Mouse (Mus musculus) thymus, postnatal 25 days (tissue): ENCODE data around the gene Carns1.

ENCODE experiments used
- DNase-seq: peaks from one replicate; pipeline ENCODE4 v3.0.0; 2022

The Carns1 gene

DNA sequence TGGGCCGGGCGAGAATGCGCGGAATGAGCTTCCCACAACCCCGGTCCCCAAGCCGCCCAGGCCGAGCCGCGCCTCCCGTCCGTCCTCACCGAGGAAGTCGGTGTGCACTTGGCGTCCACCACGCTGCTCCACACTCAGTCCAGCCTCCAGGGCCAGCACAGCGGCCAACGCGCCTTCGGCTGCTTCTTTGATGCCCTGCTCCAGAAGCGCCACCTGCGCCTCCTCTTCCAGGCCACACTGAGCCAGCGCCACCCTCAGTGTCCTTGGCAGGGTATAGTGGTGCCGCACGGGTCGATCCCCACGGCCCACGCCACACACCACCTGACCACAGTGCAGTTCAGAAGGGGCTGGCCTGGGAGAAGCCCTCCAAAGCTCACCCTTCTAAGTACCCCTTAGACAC lies 5.5 kb downstream of the Carns1 start:
- no peak for DNase-seq

- peak; percentile 100 for DNase-seq
Observed at GRCm38 (mm10) chr19:4169378-4169784, 5.9 kb downstream of the Carns1 start.

GRCm38 (mm10) chr19:4166678-4167476 lies 8.4 kb downstream of the Carns1 start:
- DNase-seq: no peak

DNA sequence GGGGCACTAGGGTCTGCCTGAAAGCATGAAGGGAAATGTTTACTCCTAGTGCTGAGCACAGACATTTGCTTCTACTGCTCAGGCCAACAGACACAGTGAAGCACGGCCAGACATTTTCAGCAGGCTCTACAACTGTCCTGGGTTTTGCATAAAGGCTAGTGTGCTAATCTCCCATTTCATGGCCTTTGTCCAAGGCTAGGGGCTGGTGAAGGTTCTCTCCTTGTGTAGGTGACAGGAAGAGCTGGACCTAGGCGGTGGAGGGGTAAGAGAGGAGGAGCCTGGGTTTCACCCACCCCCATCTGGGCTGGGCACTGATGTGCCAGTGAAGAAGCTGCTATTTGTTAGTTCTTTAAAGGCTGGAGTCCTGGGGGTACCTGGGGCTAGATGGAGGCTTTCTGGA lies 10.6 kb downstream of the Carns1 start:
- no peak for DNase-seq

DNA sequence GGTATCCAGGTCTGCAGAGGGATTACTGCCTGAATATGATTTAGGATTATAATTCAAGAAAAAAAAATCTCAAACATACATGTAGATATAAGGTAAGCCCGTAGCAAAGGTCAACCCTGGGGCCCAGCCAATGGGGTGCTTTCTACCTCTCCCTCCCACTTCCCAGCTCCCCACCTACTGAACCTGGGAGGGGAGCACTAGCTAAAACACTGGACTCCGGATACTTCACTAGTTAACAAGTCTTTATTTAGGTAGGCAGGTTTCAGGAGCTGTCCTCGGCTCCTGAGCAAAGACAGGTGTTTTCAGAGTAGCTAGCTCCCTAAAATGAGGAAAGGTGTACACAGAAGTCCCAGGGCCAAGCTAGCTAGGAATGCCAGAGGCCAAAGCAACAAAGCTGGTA lies 11.2 kb downstream of the Carns1 start:
- no peak for DNase-seq

- no peak for DNase-seq
Observed at GRCm38 (mm10) chr19:4163543-4163887, 11.8 kb downstream of the Carns1 start.

DNA sequence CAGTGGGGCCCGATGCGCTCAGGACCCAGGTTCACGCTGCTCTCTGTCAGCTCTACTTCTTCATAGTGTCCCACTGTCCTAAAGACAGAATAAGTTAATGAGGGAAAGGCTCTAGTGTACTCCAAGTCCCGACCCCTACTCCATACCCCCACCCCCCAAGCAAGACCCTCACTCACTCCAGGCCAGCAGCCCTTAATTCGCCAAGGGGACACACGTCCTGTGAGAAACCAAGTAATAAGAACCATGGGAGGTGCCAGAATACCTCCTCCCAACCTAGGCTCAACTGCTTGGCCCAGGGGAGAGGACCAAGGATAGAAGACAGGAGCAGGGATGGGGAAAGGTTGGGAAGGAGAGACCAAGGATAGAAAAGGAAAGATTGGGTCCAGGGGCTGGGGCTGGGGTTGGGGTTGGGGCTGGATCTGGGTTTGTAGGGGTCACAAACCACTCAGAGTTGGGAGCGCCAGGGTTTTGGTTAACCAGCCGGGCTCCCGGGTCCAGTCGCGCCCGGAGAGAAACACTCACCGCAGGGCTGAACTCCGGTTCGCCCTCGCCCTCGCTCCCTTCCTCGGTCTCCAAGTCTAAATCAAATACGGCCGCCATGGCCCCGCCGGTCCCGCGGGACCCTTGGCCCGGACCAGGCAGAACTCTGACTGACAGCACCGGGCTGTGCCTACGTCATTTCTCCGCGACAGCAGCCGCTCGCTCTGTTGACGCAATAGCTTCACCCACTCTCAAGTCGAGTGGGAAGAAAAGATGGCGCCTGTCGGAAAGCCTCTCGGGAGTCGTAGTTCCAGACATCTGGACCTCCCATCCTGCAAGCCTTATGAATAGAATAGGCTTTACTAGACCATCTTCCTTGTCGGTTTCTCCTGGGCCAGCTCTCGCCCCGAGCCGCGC lies 12.4 kb downstream of the Carns1 start, which contains the start of gene Rps6kb2:
Gene Rps6kb2, minus strand, starts transcription at position 709 of the 897 bp plus-strand sequence.
- peak; percentile 92 for DNase-seq

GRCm38 (mm10) chr19:4159049-4159448 lies 16.2 kb downstream of the Carns1 start:
- no peak for DNase-seq

GRCm38 (mm10) chr19:4156771-4157170 lies 18.5 kb downstream of the Carns1 start:
- DNase-seq: no peak

GRCm38 (mm10) chr19:4156073-4156579 lies 19.2 kb downstream of the Carns1 start:
- DNase-seq: peak; percentile 52

DNA sequence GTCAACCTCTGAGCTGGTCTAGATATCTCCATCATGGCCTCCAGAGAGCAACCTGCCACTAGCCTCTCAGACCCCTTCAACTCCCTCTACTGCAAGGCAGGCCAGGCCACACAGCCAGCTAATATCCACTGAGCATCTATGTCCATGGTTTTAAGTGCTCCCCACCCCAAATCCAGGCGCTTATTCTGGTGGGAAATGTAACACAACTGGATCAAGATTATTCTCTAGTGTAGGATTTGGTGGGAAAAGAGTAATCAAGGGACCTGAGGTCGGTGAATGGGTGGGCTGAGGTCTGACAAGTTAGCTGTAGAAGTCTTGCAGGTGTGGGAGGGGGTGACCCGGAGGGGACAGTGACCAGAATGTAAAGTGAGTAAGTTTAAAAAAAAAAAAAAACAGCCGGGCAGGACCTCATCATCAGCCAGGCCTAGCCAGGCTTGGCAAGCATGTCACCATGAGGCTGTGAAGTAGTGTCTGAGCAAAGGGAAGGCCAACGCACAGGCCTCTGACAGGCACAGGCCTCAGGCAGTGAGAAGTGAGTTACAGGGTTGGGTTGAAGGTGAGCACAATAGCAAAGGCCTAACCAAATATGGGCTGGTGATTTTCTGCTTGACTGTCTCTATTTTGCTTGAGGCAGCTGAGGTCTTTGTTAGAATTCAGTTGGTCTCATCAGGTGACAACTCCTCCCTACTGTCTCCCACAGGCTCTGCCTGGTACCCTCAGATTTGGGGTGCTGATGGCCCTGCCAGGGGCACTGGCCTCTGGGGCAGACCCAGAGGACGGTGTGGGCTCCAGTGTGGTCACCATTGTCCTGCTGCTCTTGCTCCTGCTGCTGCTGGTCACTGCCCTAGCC lies 19.8 kb downstream of the Carns1 start:
- peak; percentile 57 for DNase-seq

DNA sequence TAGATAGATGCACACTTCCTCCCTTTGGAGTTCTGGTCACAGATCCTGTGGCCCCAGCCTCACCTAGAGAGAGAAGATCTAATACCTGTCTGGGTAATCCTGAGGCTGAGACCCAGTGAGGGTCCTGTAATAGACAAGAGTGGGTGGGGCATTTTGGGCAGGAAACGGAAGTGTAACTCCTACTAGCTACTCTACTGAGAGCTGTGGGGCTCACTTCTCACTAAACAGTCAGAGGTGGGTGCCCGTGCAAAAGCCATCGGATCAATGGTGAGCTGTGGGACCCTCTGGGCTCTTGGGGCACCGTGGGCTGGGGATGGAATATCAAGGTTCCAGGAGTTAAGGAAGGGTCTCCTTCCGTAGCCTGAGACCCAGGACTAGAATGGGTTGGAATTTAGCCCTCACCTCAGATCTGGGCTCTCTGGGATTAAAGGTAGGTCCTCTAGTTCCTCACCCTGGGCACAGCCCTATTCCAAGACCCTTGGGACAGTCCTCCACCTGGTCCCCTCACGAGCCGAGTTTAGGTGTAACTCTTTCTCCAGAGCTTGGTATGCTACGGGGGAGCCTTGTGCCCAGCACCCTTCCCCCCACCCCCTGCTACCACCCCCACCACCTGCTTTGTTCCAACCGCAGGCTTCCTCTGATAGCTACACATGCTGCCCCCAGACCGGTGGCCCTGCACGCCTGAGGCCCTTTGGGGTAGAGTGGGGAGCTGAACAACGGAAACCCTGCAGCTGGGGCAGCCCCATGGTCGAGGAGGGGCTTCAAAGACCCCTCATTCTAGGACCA lies 20.6 kb downstream of the Carns1 start:
- DNase-seq: peak; percentile 85

DNA sequence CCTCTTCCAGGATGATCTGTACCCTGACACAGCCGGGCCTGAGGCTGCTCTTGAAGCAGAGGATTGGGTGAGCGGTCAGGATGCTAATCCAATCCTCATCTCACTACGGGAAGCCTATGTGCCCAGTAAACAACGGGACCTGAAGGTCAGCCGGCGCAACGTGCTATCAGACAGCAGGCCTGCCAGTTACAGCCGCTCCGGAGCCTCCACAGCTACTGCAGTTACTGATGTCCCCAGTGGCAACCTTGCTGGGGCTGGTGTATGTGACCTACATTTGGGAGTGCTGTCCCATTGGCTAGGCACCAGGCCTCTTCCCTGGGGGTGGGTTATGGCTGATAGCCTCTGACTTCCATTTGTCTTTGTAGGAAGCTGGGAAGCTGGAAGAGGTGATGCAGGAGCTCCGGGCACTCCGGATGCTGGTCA lies 22.0 kb downstream of the Carns1 start, which contains the start of gene Ptprcap:
Gene Ptprcap, plus strand, starts transcription at position 373 of the 423 bp plus-strand sequence.
- DNase-seq: no peak

GRCm38 (mm10) chr19:4152445-4153231 lies 22.6 kb downstream of the Carns1 start:
- DNase-seq: no peak

DNA sequence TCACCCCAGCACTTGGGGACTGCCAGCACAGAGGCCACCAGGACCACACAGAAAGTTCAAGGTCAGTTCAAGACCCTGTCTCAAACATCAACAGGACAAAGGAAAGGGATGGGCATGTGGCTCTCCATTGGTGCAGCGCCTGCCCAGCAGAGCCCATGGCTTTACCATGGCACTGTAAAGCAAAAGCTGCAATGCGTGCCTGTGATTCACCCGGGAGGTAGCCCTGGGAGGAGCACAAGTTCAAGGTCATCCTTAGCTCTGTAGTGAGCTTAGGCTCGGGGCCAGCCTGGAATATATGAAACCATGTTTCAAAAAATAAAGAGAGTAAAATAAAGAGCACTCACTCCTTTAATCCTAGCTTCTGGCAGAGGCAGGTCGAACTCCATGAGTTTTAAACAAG lies 23.4 kb downstream of the Carns1 start:
- DNase-seq: no peak

DNA sequence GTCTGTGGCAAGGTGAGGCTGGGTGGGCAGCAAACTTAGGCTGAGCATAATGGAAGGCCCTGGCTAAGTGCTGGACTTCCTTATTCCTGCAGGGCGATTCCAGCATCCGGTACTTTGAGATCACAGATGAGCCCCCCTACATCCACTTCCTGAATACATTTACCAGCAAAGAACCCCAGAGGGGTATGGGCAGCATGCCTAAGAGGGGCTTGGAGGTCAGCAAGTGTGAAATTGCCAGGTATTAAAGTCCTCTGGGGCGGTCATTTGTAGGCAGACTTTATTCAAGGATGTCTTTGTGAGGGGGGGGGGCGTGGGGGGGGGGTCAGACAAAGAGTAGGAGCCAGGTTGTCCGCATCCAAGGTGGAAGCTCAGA lies 23.8 kb downstream of the Carns1 start:
- DNase-seq: no peak

DNA sequence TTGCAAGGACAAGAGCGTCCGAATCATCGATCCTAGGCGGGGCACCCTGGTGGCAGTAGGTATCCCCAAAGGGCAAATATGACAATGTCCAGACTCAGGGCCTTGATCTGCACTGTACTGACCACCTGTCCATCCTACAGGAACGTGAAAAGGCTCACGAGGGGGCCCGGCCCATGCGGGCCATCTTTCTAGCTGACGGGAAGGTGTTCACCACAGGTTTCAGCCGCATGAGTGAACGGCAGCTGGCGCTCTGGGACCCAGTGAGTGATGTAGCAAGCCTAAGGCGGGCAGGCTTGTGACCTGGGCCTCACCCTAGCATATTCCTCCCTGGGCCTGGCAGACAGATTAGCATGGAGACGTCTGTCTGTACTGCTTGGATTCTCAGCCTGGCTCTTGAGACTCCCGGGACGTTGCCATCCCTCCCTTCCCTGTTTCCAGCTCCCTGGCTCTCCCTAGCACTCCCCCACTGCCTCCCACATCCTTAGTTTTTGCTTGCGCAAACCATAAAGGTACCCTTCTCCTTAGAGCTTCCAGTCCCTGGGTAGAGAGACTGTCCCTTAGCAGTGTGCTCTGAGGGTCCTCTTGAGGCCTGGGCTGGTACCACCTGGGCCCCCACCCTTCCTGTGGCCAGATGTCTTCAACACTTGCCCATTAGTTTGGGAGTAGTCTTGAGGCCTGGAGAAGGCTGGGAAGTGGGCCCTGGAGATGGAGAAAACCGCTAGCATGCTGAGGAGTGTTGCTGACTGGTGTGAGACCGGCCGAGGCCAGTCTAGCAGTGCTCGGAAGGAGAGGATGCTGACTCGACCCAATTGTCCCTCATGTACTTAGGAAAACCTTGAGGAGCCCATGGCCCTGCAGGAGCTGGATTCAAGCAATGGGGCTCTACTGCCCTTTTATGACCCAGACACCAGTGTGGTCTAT lies 24.5 kb downstream of the Carns1 start:
- no peak for DNase-seq

DNA sequence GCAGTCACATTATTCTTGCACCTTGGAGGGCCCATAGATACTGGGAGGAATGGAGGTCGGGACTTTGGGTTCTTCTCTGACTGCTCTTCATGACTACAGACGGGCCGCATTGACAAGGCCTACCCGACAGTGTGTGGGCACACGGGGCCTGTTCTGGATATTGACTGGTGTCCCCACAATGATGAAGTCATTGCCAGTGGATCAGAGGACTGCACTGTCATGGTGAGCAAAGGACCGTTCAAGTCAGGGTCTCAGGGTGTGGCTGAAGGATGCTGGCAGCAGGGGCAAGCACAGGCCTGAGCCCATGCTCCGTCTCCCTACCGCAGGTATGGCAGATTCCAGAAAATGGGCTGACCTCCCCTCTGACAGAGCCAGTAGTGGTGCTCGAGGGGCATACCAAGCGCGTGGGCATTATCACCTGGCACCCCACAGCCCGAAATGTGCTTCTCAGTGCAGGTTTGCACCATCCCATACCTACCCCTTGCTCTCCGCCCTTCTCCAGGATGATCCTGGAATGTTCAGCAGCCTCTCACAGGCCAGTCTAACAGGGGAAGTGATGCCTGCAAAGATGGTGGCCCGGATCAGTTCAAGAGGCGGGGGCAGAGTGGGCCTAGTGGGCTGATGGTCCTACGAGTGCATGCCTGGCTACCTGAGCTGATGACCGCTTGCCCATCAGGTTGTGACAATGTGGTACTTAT lies 25.4 kb downstream of the Carns1 start:
- DNase-seq: no peak

DNA sequence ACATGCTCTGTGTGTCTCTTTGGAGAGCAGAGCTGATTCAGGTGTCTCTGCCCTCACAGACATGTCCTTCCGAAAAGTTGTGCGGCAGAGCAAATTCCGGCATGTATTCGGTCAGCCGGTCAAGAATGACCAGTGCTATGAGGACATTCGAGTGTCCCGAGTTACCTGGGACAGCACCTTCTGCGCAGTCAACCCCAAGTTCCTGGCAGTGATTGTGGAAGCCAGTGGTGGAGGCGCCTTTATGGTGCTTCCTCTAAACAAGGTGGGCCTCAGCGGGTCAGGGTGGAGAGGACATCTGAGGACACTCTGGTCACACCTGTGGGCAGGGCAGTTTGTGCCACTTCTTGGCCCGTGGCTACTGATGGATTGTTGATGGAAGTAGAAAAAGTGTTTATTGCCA lies 26.0 kb downstream of the Carns1 start:
- DNase-seq: no peak
